Mouse (Mus musculus) forebrain, postnatal 0 days (tissue): ENCODE measurements around the gene Dab1. TPM values are rescaled to one million over a fixed set of nuclear protein-coding genes. Genes with fewer than 3 reads are reported as not detected.
A peak's percentile ranks its signal among the peaks of the same experiment; 100 is the strongest.

Experiments used
- ATAC-seq: fragments of 200-750 bp; cut with Nextera tagmentation; 2 replicates; pipeline ENCODE4 v1.8.0; 2017; ENCODE audit warnings: mild to moderate bottlenecking, moderate library complexity
- DNase-seq: peaks from one replicate; pipeline ENCODE4 v3.0.0-alpha.2; 2015
- H3K27ac ChIP-seq: fragments of 300-500 bp; sonication (generic); 2 replicates; pipeline ENCODE4 v1.5.1; 2014; ENCODE audit warnings: low read depth, mild to moderate bottlenecking, antibody characterized with exemption, low read length, moderate library complexity, mixed read lengths
- H3K27me3 ChIP-seq: fragments of 300-500 bp; sonication (generic); 2 replicates; pipeline ENCODE4 v1.6.1; 2014; ENCODE audit warnings: mild to moderate bottlenecking, low read length, mixed read lengths; ENCODE audit not compliant: insufficient read depth
- H3K36me3 ChIP-seq: fragments of 300-500 bp; sonication (generic); 2 replicates; pipeline ENCODE4 v1.6.1; 2014; ENCODE audit warnings: mild to moderate bottlenecking, moderate library complexity; ENCODE audit not compliant: insufficient read depth
- H3K4me1 ChIP-seq: fragments of 300-500 bp; sonication (generic); 2 replicates; pipeline ENCODE4 v1.6.1; 2014; ENCODE audit warnings: antibody characterized with exemption; ENCODE audit not compliant: insufficient read depth
- H3K4me2 ChIP-seq: fragments of 300-500 bp; sonication (generic); 2 replicates; pipeline ENCODE4 v1.6.1; 2014; ENCODE audit warnings: low read depth, mild to moderate bottlenecking, moderate library complexity
- H3K4me3 ChIP-seq: fragments of 300-500 bp; sonication (generic); 2 replicates; pipeline ENCODE4 v1.5.1; 2014; ENCODE audit warnings: low read depth, low read length, mixed read lengths
- H3K9ac ChIP-seq: fragments of 300-500 bp; sonication (generic); 2 replicates; pipeline ENCODE4 v1.6.1; 2014; ENCODE audit warnings: mild to moderate bottlenecking
- H3K9me3 ChIP-seq: fragments of 300-500 bp; sonication (generic); 2 replicates; pipeline ENCODE4 v1.6.1; 2016; ENCODE audit warnings: low read length
- CTCF ChIP-seq: sonication (generic); IDR thresholded peaks from 2 replicates; pipeline ENCODE4 v1.5.1; 2016; ENCODE audit warnings: antibody characterized with exemption, control low read depth, low read depth
- WGBS: fragments of 180-500 bp; shearing (Covaris S2); extraction: QIAGEN DNeasy Blood & Tissue Kit; methylation state at CpG from one replicate; pipeline ENCODE4 v1.1.7; 2014; 5-methylcytosine and 5-hydroxymethylcytosine counted together
- polyA plus RNA-seq: library from polyadenylated mRNA; unstranded; fragments of >200 nt; fragmentation: Nextera tagmentation; extraction: Ambion mirVana; gene quantifications from 2 replicates; pipeline ENCODE4 v1.2.1, GENCODE M21; 2015
- total RNA-seq: library from RNA; depleted of rRNA; stranded (reverse); fragments of >200 nt; gene quantifications from 2 replicates; pipeline ENCODE4 v1.2.3, GENCODE M21; 2014

Gene Dab1
- total and polyA plus RNA-seq, 2 experiments from 2014 or later: 64.8 to 141 TPM

DNA sequence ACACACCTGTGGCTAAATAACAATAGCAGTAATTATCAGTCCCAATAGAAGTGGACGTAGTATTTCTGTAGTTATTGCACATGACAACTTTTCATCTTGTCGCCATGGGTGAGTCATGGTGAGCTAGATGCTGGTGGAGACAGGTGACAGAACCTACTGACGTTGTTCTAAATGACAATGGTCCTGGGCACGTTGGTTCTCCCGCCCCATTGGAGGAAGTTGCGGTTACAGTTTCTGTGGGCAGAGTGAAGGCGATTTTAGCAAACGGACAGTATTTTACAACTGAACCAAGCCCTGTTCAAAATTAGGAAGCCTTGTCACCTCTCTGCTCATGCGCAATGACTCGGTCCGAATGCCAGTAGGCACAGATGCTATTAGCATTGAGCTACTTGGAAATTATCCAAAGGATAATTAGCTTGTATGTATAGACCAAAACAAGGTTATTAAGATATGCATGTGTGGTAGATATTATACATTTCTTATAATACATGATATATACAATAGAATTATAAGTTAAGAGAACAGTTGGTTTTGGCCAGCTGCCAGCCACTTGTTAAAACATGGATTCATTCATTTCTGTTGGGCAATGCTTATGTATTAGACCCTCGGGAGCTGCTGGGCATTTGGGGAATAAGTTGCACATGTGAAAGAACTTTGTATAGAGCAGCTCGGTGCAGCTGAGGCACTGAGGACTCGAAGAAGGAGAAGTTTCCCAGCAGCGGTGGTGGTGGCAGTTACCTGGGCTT is 1093.4 kb downstream of the Dab1 start:
- no peak for TF ChIP-seq CTCF
- no peak for DNase-seq
- Histone ChIP-seq H3K4me1 (peaks cover 5% of the 10 kb centered on the region; the same call in 1 of the 2 replicates), H3K27ac (no peak overlapping the region), H3K4me2 (no peak overlapping the region), H3K36me3 (no peaks in the 10 kb centered on the region), H3K9me3 (no peaks in the 10 kb centered on the region), H3K27me3 (no peaks in the 10 kb centered on the region), H3K9ac (no peak overlapping the region), H3K4me3 (no peak overlapping the region)
- ATAC-seq: no peak
- 52% methylated on average over 15 of the region's 15 CpGs for WGBS

DNA sequence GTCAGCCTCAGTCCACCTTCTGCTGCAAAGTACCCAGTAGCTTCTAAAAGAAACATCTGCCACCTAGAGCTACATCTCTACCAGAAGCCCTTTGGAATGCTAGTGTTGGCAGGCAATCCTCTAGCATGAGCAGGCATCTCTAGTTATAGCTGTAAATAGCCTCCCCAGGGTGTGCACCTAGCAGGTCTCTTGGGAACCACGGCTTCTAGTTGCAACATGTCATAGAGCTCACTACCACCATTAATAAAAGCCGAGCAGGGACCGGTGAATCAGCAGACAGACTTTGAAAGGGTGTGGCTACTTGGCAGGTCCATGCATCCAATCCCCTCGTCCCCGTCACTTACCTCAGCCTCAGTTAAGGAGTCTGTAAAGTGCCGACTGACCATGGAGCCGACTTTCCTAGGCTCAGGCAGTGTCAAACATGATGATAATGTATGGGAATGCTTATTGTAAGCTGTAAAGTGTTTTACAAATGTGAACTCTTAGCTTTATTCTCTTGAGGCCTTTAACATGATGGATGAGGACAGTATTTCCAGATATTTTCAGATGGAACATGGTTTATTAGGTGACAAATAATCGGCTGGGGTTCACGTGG is 1095.9 kb downstream of the Dab1 start:
- no peak for DNase-seq
- ATAC-seq: no peak
- no peak for TF ChIP-seq CTCF
- H3K4me1 ChIP-seq: 0 out of 2 replicates have a peak, but pooled peaks cover 13% of the 10 kb centered on the region
- no peak overlapping the region for H3K27ac ChIP-seq
- no peak overlapping the region for H3K9ac ChIP-seq
- no peaks in the 10 kb centered on the region for H3K9me3 ChIP-seq
- no peak overlapping the region for H3K4me3 ChIP-seq
- no peaks in the 10 kb centered on the region for H3K36me3 ChIP-seq
- H3K27me3 ChIP-seq: no peaks in the 10 kb centered on the region
- H3K4me2 ChIP-seq: no peak overlapping the region
- WGBS: 90% methylated on average over 9 of the region's 9 CpGs

DNA sequence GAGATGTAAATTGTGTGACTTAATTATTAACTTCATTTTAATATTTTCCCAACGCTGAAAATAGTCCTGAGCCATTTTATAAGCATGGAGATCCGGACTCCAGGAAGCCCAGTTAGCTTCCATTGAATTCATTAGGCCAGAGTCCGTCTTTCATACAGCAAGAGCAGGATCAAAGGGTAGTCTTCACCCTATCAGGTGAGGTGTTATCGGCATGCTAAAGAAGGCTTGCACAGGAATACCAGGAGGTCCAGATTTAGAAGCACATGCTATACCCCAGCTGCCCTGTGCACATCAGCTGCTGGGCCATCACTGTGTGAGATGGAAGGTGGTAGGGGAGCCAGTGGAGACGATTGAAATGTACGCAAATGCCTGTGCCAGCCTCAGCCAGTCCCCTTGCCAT is 1096.7 kb downstream of the Dab1 start:
- Histone ChIP-seq H3K9me3 (no peaks in the 10 kb centered on the region), H3K27me3 (no peaks in the 10 kb centered on the region), H3K4me3 (no peak overlapping the region), H3K27ac (peak overlapping the region; percentile 1), H3K4me2 (no peak overlapping the region), H3K9ac (no peak overlapping the region), H3K36me3 (no peaks in the 10 kb centered on the region), H3K4me1 (0 out of 2 replicates have a peak, but pooled peaks cover 13% of the 10 kb centered on the region)
- TF ChIP-seq CTCF: no peak
- ATAC-seq: peak; percentile 21; the same call in 1 of the 2 replicates
- 67% methylated on average over 6 of the region's 6 CpGs for WGBS
- no peak for DNase-seq

DNA sequence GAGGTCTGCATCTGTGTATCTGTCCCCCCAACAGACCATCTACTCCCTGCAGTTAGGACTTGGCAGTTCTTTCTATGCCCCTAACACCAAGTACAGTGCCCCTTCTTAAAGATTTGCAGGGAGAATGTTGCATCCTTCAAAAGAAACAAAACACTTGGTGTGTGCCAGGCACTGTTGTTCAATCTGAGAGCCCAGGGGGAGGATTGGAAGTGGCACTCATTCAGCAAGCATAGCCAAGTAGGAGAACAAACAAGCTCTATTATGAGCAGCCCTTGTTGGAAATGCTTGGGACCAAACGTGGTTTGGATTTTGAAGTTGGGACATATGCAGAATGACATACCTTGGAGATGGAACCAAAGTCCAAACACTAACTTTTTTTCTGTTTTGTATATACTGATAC is 1097.3 kb downstream of the Dab1 start:
- Histone ChIP-seq H3K27me3 (no peaks in the 10 kb centered on the region), H3K4me3 (no peak overlapping the region), H3K9ac (no peak overlapping the region), H3K27ac (peak overlapping the region; percentile 1; the same call in 1 of the 2 replicates), H3K4me1 (0 out of 2 replicates have a peak, but pooled peaks cover 13% of the 10 kb centered on the region), H3K4me2 (no peak overlapping the region), H3K9me3 (no peaks in the 10 kb centered on the region), H3K36me3 (no peaks in the 10 kb centered on the region)
- DNase-seq: peak; percentile 68
- WGBS: 35% methylated on average over 1 of the region's 1 CpGs
- ATAC-seq: peak; percentile 40; the same call in 1 of the 2 replicates
- TF ChIP-seq CTCF: no peak

DNA sequence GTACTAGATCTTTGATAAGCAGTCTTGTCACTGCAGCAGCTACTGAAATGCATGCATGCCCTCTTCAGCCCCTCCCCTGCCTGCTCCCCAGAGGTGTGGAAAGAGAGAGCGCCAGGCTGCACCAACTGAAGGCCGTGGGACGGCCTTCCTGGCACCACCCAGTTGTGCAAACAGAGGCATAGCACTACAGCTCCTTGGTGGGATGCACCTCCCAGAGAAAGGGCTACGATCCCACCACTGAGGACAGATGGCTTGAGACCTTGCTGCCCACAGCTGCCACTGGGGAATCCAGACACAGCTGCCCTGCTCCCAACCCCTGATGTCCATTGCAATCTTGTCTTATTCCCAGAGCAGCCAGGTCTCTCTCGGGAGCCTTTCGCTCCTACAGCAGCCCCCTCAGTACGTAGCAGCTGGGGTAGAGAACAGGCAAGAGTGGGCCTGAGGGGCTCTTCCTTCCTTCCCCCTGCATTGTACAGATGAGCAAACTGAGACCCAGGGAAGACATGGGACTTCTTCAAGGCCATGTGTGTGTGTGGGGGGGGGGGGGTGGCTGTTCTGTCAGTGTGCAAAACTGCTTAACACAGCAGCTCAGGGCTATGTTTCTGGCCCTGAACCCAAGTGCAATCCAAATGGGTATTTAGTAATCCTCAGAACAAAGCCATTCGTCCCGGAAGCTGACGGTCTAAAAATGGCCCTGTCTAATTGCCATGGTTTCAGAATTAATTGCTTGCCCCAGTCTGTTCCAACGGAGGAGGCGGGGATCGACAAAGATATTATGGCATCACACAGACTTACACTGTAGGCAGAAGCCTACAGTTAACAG is 1100.0 kb downstream of the Dab1 start:
- Histone ChIP-seq H3K27me3 (no peaks in the 10 kb centered on the region), H3K4me2 (no peak overlapping the region), H3K27ac (peak overlapping the region; percentile 64), H3K4me1 (peaks cover 22% of the 10 kb centered on the region; the same call in 1 of the 2 replicates), H3K9me3 (no peaks in the 10 kb centered on the region), H3K36me3 (no peaks in the 10 kb centered on the region), H3K4me3 (no peak overlapping the region), H3K9ac (peak overlapping the region; percentile 18; the same call in 1 of the 2 replicates)
- 22% methylated on average over 13 of the region's 13 CpGs for WGBS
- DNase-seq: peak; percentile 75
- TF ChIP-seq CTCF: no peak
- peak; percentile 70 for ATAC-seq

DNA sequence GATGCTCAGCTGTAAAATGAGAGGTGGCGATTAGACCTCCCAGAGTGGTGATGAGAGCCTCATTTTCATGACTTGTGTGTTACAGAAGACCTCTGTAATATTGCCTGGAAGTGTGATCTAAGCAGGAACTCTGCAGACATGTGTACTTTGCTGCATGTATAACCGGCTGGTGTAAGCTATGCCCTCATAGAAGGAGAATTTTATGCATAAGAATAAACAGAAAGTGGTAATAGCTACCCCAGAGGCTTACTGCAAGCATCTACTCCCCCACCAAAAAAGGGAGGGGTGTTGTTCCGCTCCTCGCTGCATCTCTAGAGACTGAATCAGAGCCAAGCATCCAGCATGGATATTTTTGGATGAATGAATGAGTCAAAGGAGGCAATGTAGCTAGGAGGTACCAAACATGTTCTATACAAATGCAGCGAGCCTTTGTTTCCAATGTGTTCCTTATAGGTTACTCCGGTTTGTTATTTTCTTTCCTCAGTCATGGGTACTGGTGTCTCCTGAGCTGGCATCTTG is 1104.4 kb downstream of the Dab1 start:
- H3K27me3 ChIP-seq: no peaks in the 10 kb centered on the region
- peak; percentile 59 for DNase-seq
- H3K27ac ChIP-seq: peak overlapping the region; percentile 50; the same call in 1 of the 2 replicates
- H3K4me2 ChIP-seq: no peak overlapping the region
- no peak for TF ChIP-seq CTCF
- no peak overlapping the region for H3K9ac ChIP-seq
- H3K4me3 ChIP-seq: no peak overlapping the region
- peaks cover 21% of the 10 kb centered on the region for H3K4me1 ChIP-seq
- peak; percentile 7; the same call in 1 of the 2 replicates for ATAC-seq
- WGBS: 39% methylated on average over 6 of the region's 6 CpGs
- no peaks in the 10 kb centered on the region; the same call in 1 of the 2 replicates for H3K36me3 ChIP-seq
- no peaks in the 10 kb centered on the region for H3K9me3 ChIP-seq
